In the genomic region with DNA sequence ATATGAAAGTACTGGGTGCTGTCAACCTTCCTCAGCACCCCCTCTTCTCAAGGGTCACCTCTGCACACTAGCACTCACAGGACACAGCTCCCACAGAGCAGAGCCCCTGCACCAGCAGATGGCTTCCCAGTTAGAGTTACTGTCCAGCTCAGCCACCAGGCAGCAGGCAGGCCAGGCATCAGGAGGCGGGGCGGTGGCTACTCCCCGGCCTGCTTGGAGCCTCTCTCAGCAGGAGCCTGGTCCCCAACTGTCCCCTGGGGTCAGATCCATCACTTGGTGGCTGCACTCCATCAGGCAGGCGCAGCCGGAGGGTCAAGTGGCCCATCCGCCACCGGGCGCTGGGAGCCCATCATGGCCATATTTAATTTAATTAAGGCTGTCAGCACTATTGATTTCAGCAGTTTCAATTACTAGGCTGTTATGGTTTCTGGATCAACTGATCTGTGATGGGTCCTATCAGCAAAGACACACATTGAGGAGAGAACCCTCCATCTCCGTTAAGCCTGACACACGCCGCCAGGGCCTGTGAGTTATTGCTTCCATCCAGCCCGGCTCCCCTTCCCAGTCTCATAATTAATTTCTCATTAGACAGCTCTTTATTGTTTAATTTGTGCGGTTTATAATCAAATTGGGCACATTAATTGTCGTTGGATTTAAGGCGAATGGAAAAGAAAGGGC, we compare ENCODE assay signal across 18 mouse cellular contexts. TPM values are rescaled to one million over a fixed set of nuclear protein-coding genes. Genes with fewer than 3 reads are reported as not detected.
DNase-seq lines count a peak whose midpoint lies in the region; ATAC-seq and TF ChIP-seq lines count a peak whose summit lies in the region.
"Had no signal": no experiment of that assay in that cellular context is flagged by ENCODE, and none has a peak within 500 bp of the region (broad histone marks: within the 10 kb centered on the region; RNA-seq: fewer than 3 reads in every experiment).

No protein-coding gene starts in this region.

- WGBS in kidney, adult 2 months = 25% methylated on average over 15 of the region's 15 CpGs
- 46% methylated on average over 15 of the region's 15 CpGs for WGBS in embryonic facial prominence, embryonic 11.5 days
- 52% methylated on average over 15 of the region's 15 CpGs for WGBS in hindbrain, postnatal 0 days
- WGBS in neural tube, embryonic 14.5 days = 20% methylated on average over 15 of the region's 15 CpGs
- 55% methylated on average over 15 of the region's 15 CpGs for WGBS in heart, embryonic 12.5 days
- 61% methylated on average over 15 of the region's 15 CpGs for WGBS in forebrain, embryonic 14.5 days

- H3K27me3 ChIP-seq in kidney, adult 2 months (replicated peaks; ENCODE audit: control insufficient read depth, insufficient read depth, low read length) = no peaks in the 10 kb centered on the region
- no peaks in the 10 kb centered on the region; the same call in 1 of the 2 replicates for H3K27me3 ChIP-seq in embryonic facial prominence, embryonic 11.5 days (ENCODE audit: control insufficient read depth, insufficient read depth, low read length)
- no peaks in the 10 kb centered on the region for H3K27me3 ChIP-seq in hindbrain, postnatal 0 days (ENCODE audit: insufficient read depth, low read length)
- 0 out of 2 replicates have a peak, but pooled peaks cover 3% of the 10 kb centered on the region for H3K27me3 ChIP-seq in neural tube, embryonic 14.5 days (ENCODE audit: control insufficient read depth, insufficient read depth, low read length)
- peaks cover 7% of the 10 kb centered on the region; the same call in 1 of the 2 replicates for H3K27me3 ChIP-seq in heart, embryonic 12.5 days (replicated peaks)
- no peaks in the 10 kb centered on the region for H3K27me3 ChIP-seq in forebrain, embryonic 14.5 days (replicated peaks; ENCODE audit: control insufficient read depth, insufficient read depth, low read length)
- H3K27me3 ChIP-seq: embryonic facial prominence, embryonic 13.5 days; liver, embryonic 15.5 days had no signal

- no peak overlapping the region for H3K4me3 ChIP-seq in kidney, adult 2 months (ENCODE audit: insufficient read depth, low read depth, low read length)
- no peak overlapping the region for H3K4me3 ChIP-seq in embryonic facial prominence, embryonic 11.5 days (ENCODE audit: low read depth, low read length)
- no peak overlapping the region for H3K4me3 ChIP-seq in hindbrain, postnatal 0 days (ENCODE audit: low read length)
- no peak overlapping the region for H3K4me3 ChIP-seq in neural tube, embryonic 14.5 days (ENCODE audit: low read depth, low read length)
- no peak overlapping the region for H3K4me3 ChIP-seq in heart, embryonic 12.5 days
- no peak overlapping the region for H3K4me3 ChIP-seq in forebrain, embryonic 14.5 days (ENCODE audit: low read depth, low read length)
- H3K4me3 ChIP-seq in layer of hippocampus, adult 2 months = no peak overlapping the region
- H3K4me3 ChIP-seq: embryonic facial prominence, embryonic 13.5 days; forebrain, embryonic 15.5 days; liver, embryonic 15.5 days had no signal

- no peak overlapping the region for H3K27ac ChIP-seq in kidney, adult 2 months (ENCODE audit: insufficient read depth, low read depth, low read length)
- no peak overlapping the region for H3K27ac ChIP-seq in embryonic facial prominence, embryonic 11.5 days (replicated peaks; ENCODE audit: low read depth, low read length)
- H3K27ac ChIP-seq in hindbrain, postnatal 0 days = no peak overlapping the region
- no peak overlapping the region for H3K27ac ChIP-seq in neural tube, embryonic 14.5 days (ENCODE audit: low read depth, low read length)
- H3K27ac ChIP-seq in heart, embryonic 12.5 days (ENCODE audit: poor library complexity, severe bottlenecking) = no peak overlapping the region
- H3K27ac ChIP-seq in forebrain, embryonic 14.5 days (ENCODE audit: low read depth, low read length) = no peak overlapping the region
- H3K27ac ChIP-seq in layer of hippocampus, adult 2 months = no peak overlapping the region
- H3K27ac ChIP-seq: embryonic facial prominence, embryonic 13.5 days; forebrain, embryonic 15.5 days; kidney, postnatal 0 days; liver, embryonic 15.5 days; stomach, postnatal 0 days had no signal

- no peak overlapping the region for H3K4me2 ChIP-seq in embryonic facial prominence, embryonic 11.5 days (ENCODE audit: low read depth, low read length)
- H3K4me2 ChIP-seq in hindbrain, postnatal 0 days (ENCODE audit: low read depth, low read length) = no peak overlapping the region
- no peak overlapping the region for H3K4me2 ChIP-seq in neural tube, embryonic 14.5 days (ENCODE audit: low read depth, low read length)
- H3K4me2 ChIP-seq in heart, embryonic 12.5 days = no peak overlapping the region
- H3K4me2 ChIP-seq in forebrain, embryonic 14.5 days (ENCODE audit: low read length) = no peak overlapping the region
- H3K4me2 ChIP-seq: embryonic facial prominence, embryonic 13.5 days; forebrain, embryonic 15.5 days; liver, embryonic 15.5 days had no signal

- no peaks in the 10 kb centered on the region for H3K4me1 ChIP-seq in kidney, adult 2 months (ENCODE audit: control insufficient read depth, insufficient read depth, low read length)
- H3K4me1 ChIP-seq in embryonic facial prominence, embryonic 11.5 days (ENCODE audit: control insufficient read depth, insufficient read depth, low read length) = no peaks in the 10 kb centered on the region
- no peaks in the 10 kb centered on the region for H3K4me1 ChIP-seq in hindbrain, postnatal 0 days (ENCODE audit: insufficient read depth, low read length)
- no peaks in the 10 kb centered on the region for H3K4me1 ChIP-seq in neural tube, embryonic 14.5 days (ENCODE audit: control insufficient read depth, insufficient read depth, low read length)
- no peaks in the 10 kb centered on the region for H3K4me1 ChIP-seq in heart, embryonic 12.5 days (replicated peaks)
- no peaks in the 10 kb centered on the region for H3K4me1 ChIP-seq in forebrain, embryonic 14.5 days (ENCODE audit: control insufficient read depth, insufficient read depth, low read length)
- H3K4me1 ChIP-seq: embryonic facial prominence, embryonic 13.5 days; forebrain, embryonic 15.5 days; liver, embryonic 15.5 days had no signal

- no peak for TF ChIP-seq POLR2A in kidney, adult 2 months (IDR thresholded peaks at IDR 0.05; ENCODE audit: low read depth, low read length)

- no peak overlapping the region for H3K9ac ChIP-seq in embryonic facial prominence, embryonic 11.5 days (replicated peaks; ENCODE audit: low read length)
- H3K9ac ChIP-seq in hindbrain, postnatal 0 days (replicated peaks; ENCODE audit: low read length) = no peak overlapping the region
- H3K9ac ChIP-seq in neural tube, embryonic 14.5 days (replicated peaks; ENCODE audit: low read depth, low read length) = no peak overlapping the region
- H3K9ac ChIP-seq in heart, embryonic 12.5 days = no peak overlapping the region
- H3K9ac ChIP-seq in forebrain, embryonic 14.5 days (ENCODE audit: low read length) = no peak overlapping the region
- H3K9ac ChIP-seq: embryonic facial prominence, embryonic 13.5 days; forebrain, embryonic 15.5 days; liver, embryonic 15.5 days had no signal

- no peaks in the 10 kb centered on the region for H3K36me3 ChIP-seq in kidney, adult 2 months (ENCODE audit: control insufficient read depth, insufficient read depth, low read length)
- H3K36me3 ChIP-seq in embryonic facial prominence, embryonic 11.5 days (replicated peaks; ENCODE audit: control insufficient read depth, insufficient read depth, low read depth, low read length) = no peaks in the 10 kb centered on the region
- H3K36me3 ChIP-seq in hindbrain, postnatal 0 days (ENCODE audit: insufficient read depth, low read length) = no peaks in the 10 kb centered on the region
- no peaks in the 10 kb centered on the region for H3K36me3 ChIP-seq in neural tube, embryonic 14.5 days (ENCODE audit: control insufficient read depth, insufficient read depth, low read length)
- no peaks in the 10 kb centered on the region for H3K36me3 ChIP-seq in heart, embryonic 12.5 days
- H3K36me3 ChIP-seq in forebrain, embryonic 14.5 days (ENCODE audit: control insufficient read depth, insufficient read depth, low read length) = no peaks in the 10 kb centered on the region
- H3K36me3 ChIP-seq: embryonic facial prominence, embryonic 13.5 days; forebrain, embryonic 15.5 days; liver, embryonic 15.5 days had no signal

- peak; percentile 31; the same call in 1 of the 2 replicates for ATAC-seq in embryonic facial prominence, embryonic 11.5 days (replicated peaks; ENCODE audit: insufficient number of reproducible peaks, low FRiP score, low TSS enrichment, low read depth)
- peak; percentile 43; the same call in 1 of the 2 replicates for ATAC-seq in hindbrain, postnatal 0 days
- peak; percentile 68 for ATAC-seq in neural tube, embryonic 14.5 days (ENCODE audit: low read depth)
- no peak for ATAC-seq in heart, embryonic 12.5 days (ENCODE audit: insufficient number of reproducible peaks, low FRiP score)
- no peak for ATAC-seq in forebrain, embryonic 14.5 days
- ATAC-seq: forebrain, embryonic 15.5 days had no signal

- H3K9me3 ChIP-seq in embryonic facial prominence, embryonic 11.5 days (replicated peaks; ENCODE audit: control insufficient read depth, low read length) = no peaks in the 10 kb centered on the region
- no peaks in the 10 kb centered on the region for H3K9me3 ChIP-seq in hindbrain, postnatal 0 days (ENCODE audit: low read length)
- H3K9me3 ChIP-seq in neural tube, embryonic 14.5 days (ENCODE audit: control insufficient read depth, low read length) = no peaks in the 10 kb centered on the region
- H3K9me3 ChIP-seq in heart, embryonic 12.5 days (replicated peaks) = 0 out of 2 replicates have a peak, but pooled peaks cover 3% of the 10 kb centered on the region
- no peaks in the 10 kb centered on the region for H3K9me3 ChIP-seq in forebrain, embryonic 14.5 days (replicated peaks; ENCODE audit: control insufficient read depth, low read length)
- H3K9me3 ChIP-seq: embryonic facial prominence, embryonic 13.5 days; forebrain, embryonic 15.5 days; liver, embryonic 15.5 days had no signal

- no peak for TF ChIP-seq CTCF in kidney, adult 2 months (conservative IDR thresholded peaks at IDR 0.05; ENCODE audit: insufficient read depth, insufficient read length, low read depth, low read length)
- no peak for TF ChIP-seq CTCF in hindbrain, postnatal 0 days (IDR thresholded peaks at IDR 0.05; ENCODE audit: low read depth)
- TF ChIP-seq CTCF in layer of hippocampus, adult 2 months (conservative IDR thresholded peaks at IDR 0.05) = no peak

- DNase-seq in kidney, postnatal 10 days = peak; percentile 24
- no peak for DNase-seq in kidney, adult 2 months
- no peak for DNase-seq in embryonic facial prominence, embryonic 11.5 days (ENCODE audit: low spot score)
- no peak for DNase-seq in hindbrain, postnatal 0 days (ENCODE audit: low spot score)
- DNase-seq in forebrain, embryonic 14.5 days (ENCODE audit: low spot score) = no peak
- no peak for DNase-seq in layer of hippocampus, adult 2 months (ENCODE audit: low spot score in 2 of 2)
- DNase-seq: adrenal gland, adult 2 months; cerebellum, adult 8-10 months; heart, postnatal 36 days; left cerebral cortex, postnatal 4 days had no signal

RNA-seq across cellular contexts. Expression of gene Msx1, which starts 27.1 kb away (rescaled TPM):
- polyA plus RNA-seq in kidney, adult 2 months (2012; rRNA removed) = 1.0 and 1.1 TPM in 2 replicates
- polyA plus RNA-seq in embryonic facial prominence, embryonic 11.5 days (2014; fragmentation: Nextera tagmentation; extraction: Ambion mirVana) = 330 and 367 TPM in 2 replicates
- total RNA-seq in hindbrain, postnatal 0 days (2014; rRNA removed) = 14.8 and 20.6 TPM in 2 replicates
- polyA plus RNA-seq in hindbrain, postnatal 0 days (2015; fragmentation: Nextera tagmentation; extraction: Ambion mirVana) = 26.2 and 28.0 TPM in 2 replicates
- 11.8 and 12.5 TPM in 2 replicates for polyA plus RNA-seq in neural tube, embryonic 14.5 days (2014; fragmentation: Nextera tagmentation; extraction: Ambion mirVana)
- 20.4 and 20.6 TPM in 2 replicates for polyA plus RNA-seq in heart, embryonic 12.5 days (2016; fragmentation: Nextera tagmentation; extraction: Ambion mirVana)
- 12.5 and 16.1 TPM in 2 replicates for polyA plus RNA-seq in forebrain, embryonic 14.5 days (2014; fragmentation: Nextera tagmentation; extraction: Ambion mirVana)
- 1 to 10 TPM; 4.2 to 5.3 TPM for total RNA-seq in layer of hippocampus, adult 2 months (2021)
- total RNA-seq: monocyte, adult 5-6 weeks had no signal

Comparison
In these comparisons a context has a peak if more than half of its experiments do, and no peak if none do; other contexts are left out.
1. ATAC-seq: peak in embryonic facial prominence, embryonic 11.5 days (single experiment), hindbrain, postnatal 0 days (single experiment) and neural tube, embryonic 14.5 days (single experiment); none in heart, embryonic 12.5 days (single experiment) and forebrain, embryonic 14.5 days (single experiment).
2. RNA of gene Msx1, which starts 27.1 kb away (polyA plus RNA-seq): 330 to 367 TPM in embryonic facial prominence, embryonic 11.5 days; 26.2 to 28.0 TPM in hindbrain, postnatal 0 days, 20.4 to 20.6 TPM in heart, embryonic 12.5 days, 12.5 to 16.1 TPM in forebrain, embryonic 14.5 days, 11.8 to 12.5 TPM in neural tube, embryonic 14.5 days and 1.0 to 1.1 TPM in kidney, adult 2 months; every median in the first group is over 10 times any median in the second.